Mouse (Mus musculus) CD4-positive helper T cell, adult 2 months (primary cell): ENCODE results near the gene Ctla4.

Experiments
- DNase-seq: peaks from one replicate; pipeline ENCODE4 v3.0.0-alpha.2; 2012; ENCODE audit warnings: low read depth, missing footprints, low spot score

Ctla4 gene

DNA sequence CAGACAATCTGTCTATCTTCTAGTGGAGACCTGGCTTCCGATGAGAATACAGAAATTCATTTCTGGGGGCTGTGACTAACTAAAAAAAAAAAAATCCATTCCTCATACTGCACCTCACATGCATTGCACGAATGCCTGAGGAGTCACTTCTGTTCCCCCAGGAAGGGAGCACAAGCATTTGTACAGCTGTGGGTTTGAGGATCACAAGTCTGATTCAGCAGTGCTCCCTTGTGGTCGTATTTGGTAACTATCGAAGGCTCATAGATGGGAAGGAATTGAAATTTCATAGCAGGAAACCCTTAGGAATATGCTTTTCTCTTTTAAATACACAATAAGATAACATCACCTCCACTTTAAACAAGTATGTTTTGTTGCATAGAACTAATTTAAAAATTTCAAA, 74.3 kb downstream of the Ctla4 start:
- peak; percentile 59 for DNase-seq

DNA sequence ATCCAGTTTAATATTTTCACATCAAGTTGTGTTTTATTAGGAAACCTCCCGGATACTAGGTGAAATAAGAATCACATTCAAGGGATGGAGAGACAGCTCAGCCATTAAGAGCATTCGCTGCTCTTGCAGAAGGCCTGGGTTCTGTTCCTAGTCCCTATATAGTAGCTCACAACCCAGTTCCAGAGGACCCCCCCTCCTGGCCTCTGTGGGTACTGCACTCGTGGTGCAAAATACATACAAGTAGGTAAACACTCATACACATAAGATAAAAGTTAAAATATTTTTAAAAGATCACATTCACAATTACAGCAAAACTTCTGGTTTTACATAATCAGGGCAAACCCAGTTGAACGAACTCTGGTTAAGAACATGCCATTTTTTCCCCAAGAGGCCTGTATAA, 75.3 kb downstream of the Ctla4 start:
- no peak for DNase-seq
